12 mouse cellular contexts compared by ENCODE assay signal in the genomic region with DNA sequence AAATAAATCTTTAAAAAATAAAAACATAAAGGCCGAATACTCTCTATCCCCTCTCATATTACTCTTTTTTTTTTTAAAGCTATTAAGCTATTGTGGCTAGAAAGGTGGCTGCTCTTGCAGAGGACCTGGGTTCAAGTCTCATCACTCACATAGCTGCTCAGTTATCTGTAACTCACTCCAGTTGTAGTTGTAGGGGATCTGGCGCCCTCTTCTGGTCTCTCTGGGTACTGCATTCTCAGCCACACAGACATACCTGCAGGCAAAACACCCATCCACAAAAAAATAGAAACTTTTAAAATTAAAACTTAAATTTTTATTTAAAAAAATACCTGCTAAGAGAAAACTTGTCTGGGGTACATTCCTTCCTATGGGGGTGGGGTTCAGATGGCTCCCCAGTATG.
DNase-seq lines count a peak whose midpoint lies in the region; ATAC-seq and TF ChIP-seq lines count a peak whose summit lies in the region.
"Had no signal": no experiment of that assay in that cellular context is flagged by ENCODE, and none has a peak within 500 bp of the region (broad histone marks: within the 10 kb centered on the region; RNA-seq: fewer than 3 reads in every experiment).

No protein-coding gene starts in this region.

- intact Hi-C loops in left cerebral cortex, adult 2 months (cut with DNase I), result no loop called here
- intact Hi-C loops in left cerebral cortex, postnatal 14 days (cut with DNase I), result no loop called here

- peak; percentile 48 for TF ChIP-seq CTCF in left cerebral cortex, adult 2 months (IDR thresholded peaks at IDR 0.05)
- peak; percentile 50 for TF ChIP-seq CTCF in ES-Bruce4 (IDR thresholded peaks at IDR 0.05; ENCODE audit: low read depth, low read length)

- no peak overlapping the region for H3K9ac ChIP-seq in ES-Bruce4 (ENCODE audit: low read depth, poor library complexity, severe bottlenecking)
- H3K9ac ChIP-seq in hindbrain, embryonic 11.5 days (ENCODE audit: low read depth, low read length), result no peak overlapping the region
- H3K9ac ChIP-seq: forebrain, embryonic 13.5 days; heart, embryonic 15.5 days; limb, embryonic 12.5 days had no signal

- no peak overlapping the region for H3K27ac ChIP-seq in left cerebral cortex, adult 2 months
- H3K27ac ChIP-seq in ES-Bruce4 (ENCODE audit: insufficient read depth, low read length), result no peak overlapping the region
- no peak overlapping the region for H3K27ac ChIP-seq in hindbrain, embryonic 11.5 days (ENCODE audit: low read depth, low read length)
- H3K27ac ChIP-seq: heart, embryonic 15.5 days; limb, embryonic 12.5 days had no signal

- no peak for TF ChIP-seq EP300 in ES-Bruce4 (IDR thresholded peaks at IDR 0.05; ENCODE audit: insufficient read depth, low read depth, low read length)

- H3K36me3 ChIP-seq in ES-Bruce4 (ENCODE audit: control insufficient read depth, insufficient read depth, low read length, poor library complexity, severe bottlenecking), result no peaks in the 10 kb centered on the region
- no peaks in the 10 kb centered on the region for H3K36me3 ChIP-seq in hindbrain, embryonic 11.5 days (ENCODE audit: control insufficient read depth, insufficient read depth, low read length)
- H3K36me3 ChIP-seq: heart, embryonic 15.5 days; limb, embryonic 12.5 days had no signal

- H3K27me3 ChIP-seq in ES-Bruce4 (ENCODE audit: control insufficient read depth, insufficient read depth, low read length, poor library complexity, severe bottlenecking), result no peaks in the 10 kb centered on the region
- H3K27me3 ChIP-seq in hindbrain, embryonic 11.5 days (ENCODE audit: control insufficient read depth, insufficient read depth, low read length), result 0 out of 2 replicates have a peak, but pooled peaks cover 2% of the 10 kb centered on the region
- H3K27me3 ChIP-seq: forebrain, embryonic 13.5 days had no signal

- H3K9me3 ChIP-seq in ES-Bruce4 (replicated peaks; ENCODE audit: control insufficient read depth, insufficient read depth, low read length, poor library complexity, severe bottlenecking), result no peaks in the 10 kb centered on the region
- no peaks in the 10 kb centered on the region for H3K9me3 ChIP-seq in hindbrain, embryonic 11.5 days (ENCODE audit: control insufficient read depth, low read length)
- H3K9me3 ChIP-seq: forebrain, embryonic 13.5 days; heart, embryonic 15.5 days; limb, embryonic 12.5 days had no signal

- DNase-seq in left cerebral cortex, adult 2 months (ENCODE audit: extremely low spot score in 1 of 2, low spot score in 2 of 2), result no peak
- no peak for DNase-seq in left cerebral cortex, postnatal 14 days (ENCODE audit: low spot score in 2 of 2)
- DNase-seq in ZHBTc4 (ENCODE audit: low read depth, low spot score), result peak; percentile 79
- peak; percentile 46 to 73 for DNase-seq in spleen, postnatal 4 days (ENCODE audit: low spot score in 2 of 2)
- DNase-seq in hindbrain, embryonic 11.5 days (ENCODE audit: low spot score), result no peak
- DNase-seq in right cerebral cortex, adult 2 months (ENCODE audit: low spot score in 2 of 2), result no peak
- DNase-seq: cerebellum, adult 9-10 months had no signal

- no peaks in the 10 kb centered on the region for H3K4me1 ChIP-seq in ES-Bruce4 (ENCODE audit: control insufficient read depth, insufficient read depth, low read length)
- no peaks in the 10 kb centered on the region for H3K4me1 ChIP-seq in hindbrain, embryonic 11.5 days (replicated peaks; ENCODE audit: control insufficient read depth, insufficient read depth, low read length)

- WGBS in hindbrain, embryonic 11.5 days, result 52% methylated on average over 2 of the region's 2 CpGs

- ATAC-seq in hindbrain, embryonic 11.5 days (ENCODE audit: low FRiP score), result no peak
- ATAC-seq: forebrain, embryonic 13.5 days had no signal

- H3K4me2 ChIP-seq in hindbrain, embryonic 11.5 days (replicated peaks; ENCODE audit: low read depth, low read length), result no peak overlapping the region
- H3K4me2 ChIP-seq: forebrain, embryonic 13.5 days; heart, embryonic 15.5 days; limb, embryonic 12.5 days had no signal

- no peak overlapping the region for H3K4me3 ChIP-seq in left cerebral cortex, adult 2 months
- H3K4me3 ChIP-seq in ES-Bruce4 (ENCODE audit: low read depth, low read length), result no peak overlapping the region
- no peak overlapping the region for H3K4me3 ChIP-seq in hindbrain, embryonic 11.5 days (ENCODE audit: low read depth, low read length)
- H3K4me3 ChIP-seq: forebrain, embryonic 13.5 days; heart, embryonic 15.5 days; limb, embryonic 12.5 days; myocyte had no signal

- no peak for TF ChIP-seq POLR2A in ES-Bruce4 (IDR thresholded peaks at IDR 0.05; ENCODE audit: insufficient read depth, low read length)

Comparison
In these comparisons a context has a peak if more than half of its experiments do, and no peak if none do; other contexts are left out.
1. DNase-seq: peak in ZHBTc4 (single experiment) and spleen, postnatal 4 days (2 of 2); none in left cerebral cortex, adult 2 months (0 of 2), left cerebral cortex, postnatal 14 days (0 of 2), hindbrain, embryonic 11.5 days (single experiment) and right cerebral cortex, adult 2 months (0 of 2).